Mouse (Mus musculus) cerebellum, adult 18-20 months (tissue): ENCODE results near the gene Olfr894.
"Not testable (repeated sequence)": the region's sequence is repeated elsewhere in the genome, so short reads cannot be mapped to it uniquely, and the experiment has no call there.

Source experiments
- DNase-seq, 2 experiments: peaks; one replicate each; pipeline ENCODE4 v3.0.0; 2021

Gene Olfr894

DNA sequence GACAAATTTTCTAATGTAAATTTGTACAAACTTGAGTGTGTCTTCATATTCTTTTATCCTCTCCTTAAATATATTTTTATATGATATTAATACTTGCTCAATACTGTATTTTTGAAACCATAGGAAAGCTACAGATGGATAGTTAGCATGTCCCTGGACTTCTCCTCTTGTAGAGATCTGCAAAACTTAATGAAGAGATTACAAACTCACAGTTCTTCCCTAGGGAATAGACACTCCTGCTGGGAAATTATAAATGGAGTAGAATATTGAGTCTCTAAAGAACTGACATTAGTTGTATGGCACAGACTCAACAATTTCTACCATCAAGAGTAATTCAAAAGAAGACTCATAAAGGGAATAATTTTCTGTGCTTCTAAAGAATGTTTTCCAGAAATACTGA lies at the start of gene Olfr894:
Gene Olfr894, plus strand, starts transcription at position 301 of the 400 bp plus-strand sequence.
- no peak for DNase-seq

DNA sequence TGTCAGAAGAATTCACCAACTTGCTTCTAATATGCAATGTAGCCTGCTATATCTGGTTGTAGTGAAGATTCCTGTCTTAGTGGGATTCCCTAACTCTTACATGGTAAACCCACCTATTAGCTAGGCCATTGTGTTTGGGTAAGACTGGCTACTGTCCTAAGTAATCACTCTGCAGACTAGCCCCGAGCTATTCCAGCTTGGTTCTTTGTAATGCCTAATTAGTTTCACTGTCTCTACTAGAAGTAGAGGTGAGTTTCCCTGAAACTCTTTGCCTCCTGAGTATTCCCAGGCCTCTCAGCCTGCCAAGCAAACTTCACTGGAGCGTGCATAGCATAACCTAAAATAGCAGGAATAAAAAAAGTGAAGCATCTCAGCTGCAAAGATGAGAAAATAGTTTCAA lies 49.5 kb upstream of the Olfr894 start:
- DNase-seq: not testable (repeated sequence)

DNA sequence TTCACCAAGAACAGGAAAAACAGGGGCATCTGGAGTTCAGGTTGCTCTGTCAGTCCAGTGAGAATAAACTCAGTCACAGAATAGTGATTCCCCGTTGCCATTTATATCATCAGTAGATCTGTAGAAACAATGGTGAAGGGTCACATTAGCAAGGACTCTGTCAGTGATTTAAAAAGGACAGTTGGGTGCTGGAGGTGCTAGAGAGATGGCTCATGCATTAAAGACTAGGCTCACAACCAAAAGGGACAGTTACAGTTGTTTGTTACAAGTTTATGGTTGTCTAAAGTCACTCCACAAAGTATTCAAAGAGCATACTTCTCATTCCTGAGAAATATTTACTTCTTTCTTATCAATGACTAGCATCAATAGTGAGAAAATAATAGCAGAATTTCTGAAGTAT lies 37.1 kb upstream of the Olfr894 start, which contains the start of gene Olfr891:
Gene Olfr891, minus strand, starts transcription at position 101 of the 400 bp plus-strand sequence.
- no peak for DNase-seq

DNA sequence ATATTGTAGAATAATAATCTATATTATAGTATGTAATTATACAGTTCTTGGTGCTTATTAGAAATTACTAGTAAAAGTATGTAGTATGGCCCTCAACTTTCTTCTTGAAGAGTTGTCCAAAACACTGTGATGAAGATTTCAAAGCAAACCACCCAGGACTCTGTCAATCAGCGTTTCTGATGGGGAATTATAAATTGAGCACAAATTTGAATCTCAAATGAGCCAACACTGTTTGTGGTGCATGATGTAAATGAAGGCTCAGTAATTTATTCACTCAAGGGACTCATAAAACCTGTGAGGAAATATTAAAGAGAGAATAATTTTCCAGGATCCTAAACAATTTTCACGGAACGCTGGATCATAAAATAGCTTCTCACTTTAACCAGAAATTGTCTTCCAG lies 9.8 kb upstream of the Olfr894 start, which contains the start of gene Olfr893:
Gene Olfr893, plus strand, starts transcription at position 301 of the 400 bp plus-strand sequence.
- DNase-seq: no peak

DNA sequence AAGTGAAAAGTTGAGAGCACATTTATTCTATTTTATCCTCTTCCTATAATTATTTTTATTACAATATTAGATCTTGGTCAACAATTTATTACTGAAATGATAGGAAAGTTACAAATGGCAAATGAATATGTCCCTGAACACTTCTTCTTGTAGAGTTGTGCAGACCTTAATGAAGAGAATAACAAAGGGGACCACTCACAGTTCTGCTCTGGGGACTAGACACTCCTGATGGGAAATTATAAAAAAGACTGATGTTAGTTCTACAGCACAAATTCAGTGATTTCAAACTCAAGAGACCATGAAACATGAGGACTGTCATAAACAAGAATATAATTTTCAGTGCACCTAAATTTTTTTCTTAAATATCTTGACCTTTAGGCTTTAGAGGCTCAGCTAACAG lies 34.6 kb downstream of the Olfr894 start, which contains the start of gene Olfr143:
Gene Olfr143, plus strand, starts transcription at position 301 of the 400 bp plus-strand sequence.
- no peak for DNase-seq

DNA sequence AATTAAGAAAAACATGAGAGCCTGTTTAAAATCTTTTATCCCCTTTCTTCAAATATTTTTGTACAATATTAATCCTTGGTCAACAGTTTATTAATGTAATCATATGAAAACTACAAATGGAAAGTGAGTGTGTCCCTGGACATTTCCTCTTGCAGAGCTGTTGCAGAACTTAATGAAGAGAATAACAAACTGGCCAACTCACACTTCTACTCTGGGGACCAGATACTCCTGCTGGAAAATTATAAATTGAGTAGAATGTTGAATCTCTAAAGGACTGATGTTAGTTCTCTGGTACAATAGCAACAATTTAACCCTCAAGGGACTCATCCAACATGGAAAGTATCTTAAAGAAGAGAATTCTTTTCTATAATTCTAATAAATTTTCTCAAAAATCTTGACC lies 49.7 kb downstream of the Olfr894 start, which contains the start of gene Olfr895:
Gene Olfr895, plus strand, starts transcription at position 301 of the 400 bp plus-strand sequence.
- no peak for DNase-seq
